In genomic region chr1:182516758-182517676, GRCm38 (mm10) we compare ENCODE assay signal across 8 mouse cellular contexts. TPM values are rescaled to one million over a fixed set of nuclear protein-coding genes. Genes with fewer than 3 reads are reported as not detected.
DNase-seq lines count a peak whose midpoint lies in the region; ATAC-seq lines count a peak whose summit lies in the region.

Gene Capn2 (minus strand): TSS chr1:182517608.

- peak; percentile 86 for ATAC-seq in embryonic facial prominence, embryonic 13.5 days (ENCODE audit: insufficient number of reproducible peaks, insufficient read depth, low FRiP score, low TSS enrichment, low read depth)
- ATAC-seq in limb, embryonic 13.5 days (ENCODE audit: low FRiP score, low read depth), result peak; percentile 84
- peak; percentile 94 for ATAC-seq in midbrain, embryonic 14.5 days (ENCODE audit: low FRiP score, low TSS enrichment)
- ATAC-seq in erythroid progenitor cell, adult 5-6 weeks (replicated peaks; ENCODE audit: low FRiP score, poor library complexity, severe bottlenecking), result no peak

- WGBS in embryonic facial prominence, embryonic 13.5 days, result under 1% methylated on average over 84 of the region's 84 CpGs
- under 1% methylated on average over 84 of the region's 84 CpGs for WGBS in limb, embryonic 13.5 days
- under 1% methylated on average over 84 of the region's 84 CpGs for WGBS in midbrain, embryonic 14.5 days

- H3K27me3 ChIP-seq in embryonic facial prominence, embryonic 13.5 days, result no peaks in the 10 kb centered on the region
- no peaks in the 10 kb centered on the region for H3K27me3 ChIP-seq in limb, embryonic 13.5 days
- no peaks in the 10 kb centered on the region; the same call in 1 of the 2 replicates for H3K27me3 ChIP-seq in midbrain, embryonic 14.5 days (ENCODE audit: control insufficient read depth, insufficient read depth, low read length)

- no peaks in the 10 kb centered on the region for H3K9me3 ChIP-seq in embryonic facial prominence, embryonic 13.5 days
- no peaks in the 10 kb centered on the region for H3K9me3 ChIP-seq in limb, embryonic 13.5 days
- H3K9me3 ChIP-seq in midbrain, embryonic 14.5 days (ENCODE audit: control insufficient read depth, low read length), result no peaks in the 10 kb centered on the region

- H3K27ac ChIP-seq in embryonic facial prominence, embryonic 13.5 days, result peak within 1 kb of the TSS; percentile 94
- H3K27ac ChIP-seq in limb, embryonic 13.5 days, result peak within 1 kb of the TSS; percentile 94
- H3K27ac ChIP-seq in midbrain, embryonic 14.5 days (replicated peaks; ENCODE audit: low read depth, low read length), result peak within 1 kb of the TSS; percentile 88

- peak within 1 kb of the TSS; percentile 95 for H3K9ac ChIP-seq in embryonic facial prominence, embryonic 13.5 days
- H3K9ac ChIP-seq in limb, embryonic 13.5 days, result peak within 1 kb of the TSS; percentile 95
- H3K9ac ChIP-seq in midbrain, embryonic 14.5 days (replicated peaks; ENCODE audit: low read length), result peak within 1 kb of the TSS; percentile 95

- peak; percentile 93 for DNase-seq in adrenal gland, postnatal 14 days
- peak; percentile 85 for DNase-seq in heart, adult 8-10 months (ENCODE audit: low spot score)
- peak; percentile 79 to 85 for DNase-seq in kidney, adult 8-10 months
- DNase-seq in midbrain, embryonic 14.5 days, result peak; percentile 88
- DNase-seq in spleen, adult 12 weeks (ENCODE audit: low spot score), result peak; percentile 53

- H3K36me3 ChIP-seq in embryonic facial prominence, embryonic 13.5 days, result peaks cover 28% of the 10 kb centered on the region
- peaks cover 27% of the 10 kb centered on the region for H3K36me3 ChIP-seq in limb, embryonic 13.5 days
- peaks cover 3% of the 10 kb centered on the region; the same call in 1 of the 2 replicates for H3K36me3 ChIP-seq in midbrain, embryonic 14.5 days (ENCODE audit: control insufficient read depth, insufficient read depth, low read length)

- peak within 1 kb of the TSS; percentile 79 for H3K4me2 ChIP-seq in embryonic facial prominence, embryonic 13.5 days
- H3K4me2 ChIP-seq in limb, embryonic 13.5 days (replicated peaks), result peak within 1 kb of the TSS; percentile 79
- H3K4me2 ChIP-seq in midbrain, embryonic 14.5 days (ENCODE audit: low read length), result peak within 1 kb of the TSS; percentile 86

- peak within 1 kb of the TSS; percentile 81 for H3K4me3 ChIP-seq in embryonic facial prominence, embryonic 13.5 days
- peak within 1 kb of the TSS; percentile 81 for H3K4me3 ChIP-seq in limb, embryonic 13.5 days
- H3K4me3 ChIP-seq in midbrain, embryonic 14.5 days (replicated peaks; ENCODE audit: low read depth, low read length), result peak within 1 kb of the TSS; percentile 73

- peaks cover 65% of the 10 kb centered on the region for H3K4me1 ChIP-seq in embryonic facial prominence, embryonic 13.5 days
- H3K4me1 ChIP-seq in limb, embryonic 13.5 days, result peaks cover 70% of the 10 kb centered on the region
- H3K4me1 ChIP-seq in midbrain, embryonic 14.5 days (ENCODE audit: control insufficient read depth, insufficient read depth, low read length), result peaks cover 15% of the 10 kb centered on the region

RNA-seq across cellular contexts. Expression of gene Capn2, which starts in this region (rescaled TPM):
- total RNA-seq in adrenal gland, postnatal 14 days (2021), result 72.2 and 78.0 TPM in 2 replicates
- polyA plus RNA-seq in embryonic facial prominence, embryonic 13.5 days (2015; fragmentation: Nextera tagmentation; extraction: Ambion mirVana), result 125 and 128 TPM in 2 replicates
- total RNA-seq in heart, adult 8-10 months (2022), result 10 to 100 TPM; 53.7 to 72.8 (median 63.5) TPM
- 138 and 148 TPM in 2 replicates for polyA plus RNA-seq in limb, embryonic 13.5 days (2015; fragmentation: Nextera tagmentation; extraction: Ambion mirVana)
- polyA plus RNA-seq in midbrain, embryonic 14.5 days (2014; fragmentation: Nextera tagmentation; extraction: Ambion mirVana), result 57.9 and 68.7 TPM in 2 replicates
- total RNA-seq in erythroid progenitor cell, adult 5-6 weeks (2015; ENCODE audit: low replicate concordance), result 15.5 and 17.2 TPM in 2 replicates
- total RNA-seq in erythroid progenitor cell, adult 5-6 weeks (2017; ENCODE audit: low replicate concordance), result 6.7 and 15.0 TPM in 2 replicates
